Mouse (Mus musculus) small intestine, adult 2 months (tissue): ENCODE measurements around the gene Cdc73.

Experiments used
- CTCF ChIP-seq: fragments of 200-500 bp; IDR thresholded peaks from 2 replicates; pipeline ENCODE4 v1.5.1; 2012; ENCODE audit warnings: low read depth, mild to moderate bottlenecking, control low read depth, inconsistent platforms, low read length, moderate library complexity, mixed read lengths; ENCODE audit not compliant: insufficient replicate concordance, insufficient read length; ENCODE audit errors: extremely low read depth
- POLR2A ChIP-seq: fragments of 200-500 bp; IDR thresholded peaks from 2 replicates; pipeline ENCODE4 v1.6.1; 2012; ENCODE audit warnings: low read depth, mild to moderate bottlenecking, control low read depth, inconsistent platforms, low read length, moderate library complexity

DNA sequence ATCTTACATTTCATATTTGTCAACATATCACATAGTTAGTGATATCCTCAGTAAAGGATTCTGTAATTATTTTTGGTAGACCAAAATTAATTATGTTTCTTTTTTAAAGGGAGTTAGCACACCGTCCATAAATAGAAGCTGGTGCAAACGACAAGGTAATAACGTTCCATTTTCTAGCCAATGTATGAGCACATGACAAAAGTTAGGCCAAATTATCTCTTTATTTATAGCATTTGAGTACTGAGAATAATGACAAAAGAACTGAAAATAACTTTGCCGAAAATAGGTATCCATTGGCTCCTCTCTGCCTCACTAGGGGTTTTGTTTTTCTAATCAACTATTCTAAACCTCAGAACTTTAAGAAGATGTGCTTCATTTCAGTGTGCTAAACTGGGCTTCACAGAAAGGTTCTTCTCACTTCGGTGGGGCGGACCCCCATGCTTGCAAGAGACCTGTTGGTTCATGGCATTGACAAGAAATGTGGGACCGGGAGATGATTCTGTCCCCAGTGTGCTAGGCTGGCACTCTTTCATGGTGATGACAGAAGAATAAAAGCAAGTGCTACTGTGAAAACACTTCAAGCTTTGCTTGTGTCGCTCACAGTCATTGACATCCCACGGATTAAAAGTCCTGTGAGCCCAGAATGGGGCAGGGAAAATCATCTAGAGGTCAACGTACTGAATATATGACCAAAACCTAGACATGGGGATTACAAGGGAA, 125.7 kb downstream of the Cdc73 start:
- no peak for TF ChIP-seq POLR2A
- TF ChIP-seq CTCF, result no peak
